Mouse (Mus musculus): ENCODE data around the gene Slu7. TPM values are rescaled to one million over a fixed set of nuclear protein-coding genes. Genes with fewer than 3 reads are reported as not detected.

Slu7 gene
- total RNA-seq, 2 experiments from 2014 or later, result 36.4 to 38.6 TPM

DNA sequence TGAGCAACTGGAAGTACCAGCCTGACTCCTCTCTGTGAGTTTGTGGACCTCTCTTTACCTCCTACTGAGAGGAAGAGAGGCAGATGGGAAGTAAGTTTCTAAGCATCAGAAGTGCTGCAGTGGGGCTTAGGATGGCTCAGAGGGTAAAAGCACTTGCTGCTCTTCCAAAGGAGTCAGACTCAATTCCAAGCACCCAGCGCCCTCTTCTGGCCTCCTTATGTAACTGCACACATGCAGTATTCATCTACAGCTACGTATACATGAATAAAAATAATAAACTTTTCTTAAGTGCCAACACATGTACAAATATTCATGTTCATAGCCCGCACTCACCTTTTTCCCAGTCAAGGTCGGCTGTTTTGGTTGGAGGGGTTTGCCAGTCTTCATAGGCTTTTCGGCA is 9.2 kb upstream of the Slu7 start:
- no peak for DNase-seq

DNA sequence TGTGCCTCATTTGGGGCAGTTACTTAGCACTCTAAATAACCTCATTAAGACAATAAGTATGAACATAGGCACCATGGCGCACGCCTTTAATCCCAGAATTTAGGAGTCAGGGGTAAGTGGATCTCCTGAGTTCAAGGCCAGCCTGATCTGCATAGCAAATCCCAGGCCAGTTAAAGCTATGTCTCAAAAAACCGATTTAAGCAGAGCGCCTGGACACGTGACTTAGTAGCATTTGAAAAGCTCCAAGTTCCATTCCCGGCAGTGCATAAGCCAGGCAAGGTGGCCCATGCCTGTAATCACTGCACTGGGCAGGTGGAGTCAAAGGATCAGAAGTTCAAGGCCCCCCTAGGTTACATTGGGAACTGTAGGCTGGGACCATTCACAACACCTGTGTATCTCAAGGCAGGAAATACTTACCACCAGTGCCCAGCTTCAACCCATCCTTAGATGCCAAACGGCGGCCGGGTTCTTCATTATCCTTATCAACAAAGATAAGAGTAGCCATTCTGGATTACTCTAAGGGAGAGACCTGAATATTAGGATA is 8.3 kb upstream of the Slu7 start:
- no peak for DNase-seq

DNA sequence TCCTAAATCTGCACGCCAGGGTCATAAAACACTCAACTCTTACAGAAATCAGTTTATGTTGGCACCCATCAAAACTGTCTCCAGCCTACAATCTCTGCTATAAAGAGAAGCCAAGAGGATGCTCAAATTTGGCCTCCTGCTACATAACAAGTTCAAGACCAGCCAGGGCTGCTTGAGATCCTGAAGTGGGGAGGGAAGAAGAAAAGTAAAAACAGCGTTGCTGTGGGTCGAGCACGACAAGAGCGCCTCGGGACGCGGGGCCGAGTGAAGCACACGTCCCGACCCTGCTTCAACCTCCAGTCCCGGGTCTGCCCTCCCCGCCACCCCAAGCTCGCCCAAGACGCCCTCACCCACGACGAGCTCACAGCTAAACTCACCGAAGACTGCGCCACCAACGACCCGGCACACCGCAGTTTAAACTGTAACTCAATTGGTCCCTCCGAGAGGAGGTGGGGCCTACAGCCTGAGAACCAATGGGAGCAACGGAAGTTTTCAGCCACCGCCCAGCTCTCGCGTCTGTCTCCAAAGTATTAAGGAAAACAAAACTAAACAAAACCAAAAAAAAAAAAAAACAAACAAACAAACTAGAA is 7.6 kb upstream of the Slu7 start, which contains the start of gene Pttg1:
Pttg1 (minus strand) TSS at position 428 of the 590 bp plus-strand sequence.
- DNase-seq, result peak; percentile 86

DNA sequence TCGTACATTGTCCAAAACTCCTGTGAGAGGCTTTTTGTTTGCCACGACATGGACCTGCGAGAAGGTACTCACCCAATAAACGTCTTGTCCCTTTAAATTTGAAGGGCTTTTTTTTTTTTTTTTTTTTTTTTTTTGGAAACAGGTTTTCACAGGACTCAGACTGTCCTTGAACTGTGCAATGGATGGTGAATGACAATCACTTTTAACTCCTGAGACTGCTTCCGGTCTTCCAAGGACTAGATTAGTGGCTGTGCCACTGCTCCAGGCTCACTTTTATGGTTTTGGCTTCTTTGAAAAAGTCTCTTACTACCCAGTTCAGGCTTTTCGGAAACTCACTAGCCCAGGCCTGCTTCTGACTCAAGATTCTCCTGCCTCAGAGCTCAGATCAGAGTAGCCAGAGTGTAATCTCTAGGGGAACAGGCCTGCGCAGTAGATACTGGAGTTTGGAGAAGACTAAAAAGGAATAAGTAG is 7.1 kb upstream of the Slu7 start:
- DNase-seq, result peak; percentile 35

DNA sequence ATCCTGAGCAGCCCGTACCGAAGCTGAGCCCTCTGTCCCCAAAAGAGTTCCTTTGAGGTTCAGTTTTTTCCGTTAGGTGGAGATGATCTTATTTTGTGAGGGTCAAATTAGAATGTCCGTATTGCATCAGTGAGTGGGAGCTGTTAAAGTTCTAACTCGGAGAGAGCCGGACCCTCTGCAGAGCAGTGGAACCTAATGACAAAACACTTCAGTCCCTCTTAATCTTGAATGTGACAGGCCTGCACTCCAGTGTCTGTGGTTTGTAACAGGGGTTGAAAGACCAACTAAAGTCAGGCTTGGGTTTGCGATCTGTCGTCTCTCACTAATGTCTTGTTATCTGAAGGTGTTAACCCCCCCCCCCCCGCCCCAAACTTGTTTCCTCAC is 472 bp downstream of the Slu7 start:
- no peak for DNase-seq

GRCm38 (mm10) chr11:43441121-43441520 is 7.6 kb downstream of the Slu7 start:
- DNase-seq, result no peak

GRCm38 (mm10) chr11:43443183-43443582 is 9.6 kb downstream of the Slu7 start:
- DNase-seq, result no peak

DNA sequence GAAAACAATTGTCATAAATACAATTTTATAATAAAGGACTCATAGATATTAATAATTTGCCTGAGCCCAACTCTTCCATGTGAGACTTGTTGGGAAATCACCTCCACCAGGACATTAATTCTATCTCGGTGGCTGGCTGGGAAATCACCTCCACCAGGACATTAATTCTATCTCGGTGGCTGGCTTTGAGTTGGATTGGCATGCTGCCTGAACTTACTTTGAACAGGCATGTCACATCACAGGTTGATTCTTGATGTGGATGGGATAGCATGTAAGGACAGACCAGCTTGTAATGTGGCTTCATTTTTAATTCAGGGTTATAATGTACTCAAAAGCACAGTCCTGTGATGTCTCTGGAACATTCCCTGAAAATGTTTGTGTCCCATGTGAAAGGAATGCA is 16.4 kb downstream of the Slu7 start:
- DNase-seq, result no peak

GRCm38 (mm10) chr11:43451322-43451721 is 17.8 kb downstream of the Slu7 start:
- DNase-seq, result no peak

GRCm38 (mm10) chr11:43452266-43452665 is 18.7 kb downstream of the Slu7 start:
- DNase-seq, result no peak

DNA sequence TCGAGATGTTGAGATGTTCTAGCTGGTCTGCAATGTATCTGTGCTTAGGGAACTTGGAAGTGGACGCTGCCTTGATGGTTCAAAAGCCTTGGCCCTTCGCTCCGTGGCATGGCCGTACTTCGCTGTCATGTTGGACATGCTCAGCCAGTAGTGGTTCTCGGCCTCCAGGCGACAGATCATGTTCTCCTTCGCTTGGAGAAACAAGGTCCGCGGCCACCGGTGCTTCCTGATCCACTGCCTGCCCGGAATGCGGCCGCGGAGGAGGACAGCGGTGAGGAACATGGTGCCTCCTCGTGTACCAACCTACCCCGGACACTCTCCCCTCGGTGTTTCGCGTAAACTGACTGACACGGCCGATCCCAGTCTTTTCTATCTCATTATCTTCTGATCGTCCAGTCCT is 29.7 kb downstream of the Slu7 start:
- no peak for DNase-seq

- no peak for DNase-seq
Observed at GRCm38 (mm10) chr11:43470118-43470517, 36.6 kb downstream of the Slu7 start.

GRCm38 (mm10) chr11:43470881-43471820 is 37.6 kb downstream of the Slu7 start:
- DNase-seq, result no peak

DNA sequence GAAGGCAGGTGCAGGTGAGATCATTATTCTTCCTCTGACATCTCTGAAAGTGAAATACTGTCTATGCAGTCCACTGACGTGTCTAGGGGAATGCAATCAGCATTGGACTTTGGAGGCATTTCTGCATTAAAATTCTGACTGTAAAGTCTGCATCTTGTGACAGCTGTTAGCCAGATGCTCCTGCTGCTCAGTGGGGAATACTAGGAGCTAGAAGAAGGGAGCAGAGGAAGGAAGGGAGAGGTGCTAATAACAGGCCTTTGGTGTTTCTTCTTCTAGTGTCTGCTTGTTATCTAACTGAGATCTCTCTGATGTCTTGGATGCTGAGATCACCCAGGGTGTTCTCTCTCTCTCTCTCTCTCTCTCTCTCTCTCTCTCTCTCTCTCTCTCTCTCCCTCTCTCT is 39.6 kb downstream of the Slu7 start:
- no peak for DNase-seq

- DNase-seq, result no peak
Observed at GRCm38 (mm10) chr11:43473635-43474224, 40.2 kb downstream of the Slu7 start.

GRCm38 (mm10) chr11:43474225-43474774 is 40.8 kb downstream of the Slu7 start, which contains the start of gene C1qtnf2:
Gene C1qtnf2, plus strand, starts transcription at chr11:43474276.
- peak; percentile 68 for DNase-seq

DNA sequence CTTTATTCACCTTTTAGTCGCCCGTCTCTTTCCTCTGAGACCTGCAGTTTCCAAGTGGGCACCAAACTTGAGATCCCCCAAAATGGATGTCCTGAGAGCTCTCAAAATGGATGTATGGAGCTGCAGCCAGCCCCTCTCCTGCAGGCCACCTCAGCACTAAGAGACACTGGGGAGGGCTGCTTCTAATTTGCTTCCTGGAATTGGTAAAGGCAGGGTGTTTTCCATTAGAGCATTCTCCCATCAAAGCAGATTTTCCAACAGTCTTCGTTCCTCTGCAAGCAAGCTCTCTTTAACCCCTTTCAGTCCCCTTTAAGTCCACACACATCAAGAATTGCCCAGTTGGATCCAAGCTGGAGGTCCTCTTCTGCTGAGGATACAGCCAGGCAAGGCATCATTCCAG is 45.8 kb downstream of the Slu7 start:
- DNase-seq, result no peak

DNA sequence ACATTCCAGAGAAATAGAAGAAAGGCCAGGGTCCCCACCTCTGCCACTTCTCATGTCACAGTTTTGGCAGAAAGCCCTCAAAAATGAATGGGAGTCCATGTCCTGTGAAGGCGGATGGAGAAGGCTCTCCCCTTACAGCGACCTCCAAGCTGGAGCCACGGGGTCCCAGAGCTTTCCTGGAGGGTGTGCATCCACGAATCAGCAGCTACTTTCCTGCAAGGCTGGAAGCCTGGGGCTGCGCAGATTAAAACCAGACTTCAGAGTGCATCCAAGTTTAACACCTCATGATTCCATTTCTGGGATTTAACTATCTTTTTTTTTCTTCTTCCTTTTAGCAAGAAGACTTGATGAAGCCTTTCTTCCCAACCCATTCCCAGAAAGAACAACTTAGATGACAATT is 47.0 kb downstream of the Slu7 start:
- no peak for DNase-seq

GRCm38 (mm10) chr11:43481672-43482522 is 48.4 kb downstream of the Slu7 start:
- no peak for DNase-seq

- peak; percentile 40 for DNase-seq
Observed at GRCm38 (mm10) chr11:43483122-43483792, 49.7 kb downstream of the Slu7 start.

DNA sequence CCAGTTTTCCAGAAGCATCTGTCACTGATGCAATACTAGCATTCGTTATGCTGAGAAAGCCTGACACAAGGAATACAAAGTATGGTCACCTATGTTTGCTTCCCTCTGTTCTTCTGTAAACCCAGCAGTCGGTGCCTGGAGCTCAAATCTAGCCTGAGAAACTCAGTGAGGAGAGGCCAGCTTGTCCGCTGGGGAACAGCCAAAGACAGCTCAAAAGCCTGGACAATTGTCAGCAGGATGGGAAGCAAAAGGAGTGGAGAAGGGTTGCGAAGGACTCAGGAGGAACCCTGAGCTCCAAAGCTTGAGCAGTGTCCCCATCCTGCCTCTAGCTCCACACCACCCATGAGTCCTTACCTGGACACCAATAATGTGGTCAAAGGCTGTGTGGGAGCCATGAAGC is 50.5 kb downstream of the Slu7 start:
- DNase-seq, result no peak
